Mouse (Mus musculus) hindbrain, postnatal 0 days (tissue): Measurements from ENCODE around the gene Disp1. TPM values are rescaled to one million over a fixed set of nuclear protein-coding genes. Genes with fewer than 3 reads are reported as not detected.

Experiments used
- ATAC-seq: fragments of 200-750 bp; cut with Nextera tagmentation; 2 replicates; pipeline ENCODE4 v1.8.0; 2017; ENCODE audit warnings: mild to moderate bottlenecking, moderate TSS enrichment, moderate library complexity
- DNase-seq: peaks from one replicate; pipeline ENCODE4 v3.0.0-alpha.2; 2015; ENCODE audit warnings: low spot score
- H3K27ac ChIP-seq: fragments of 300-500 bp; sonication (generic); 2 replicates; pipeline ENCODE4 v1.5.1; 2014; ENCODE audit warnings: mild to moderate bottlenecking
- H3K27me3 ChIP-seq: fragments of 300-500 bp; sonication (generic); 2 replicates; pipeline ENCODE4 v1.6.1; 2014; ENCODE audit warnings: low read length, mixed read lengths; ENCODE audit not compliant: insufficient read depth
- H3K36me3 ChIP-seq: fragments of 300-500 bp; sonication (generic); 2 replicates; pipeline ENCODE4 v1.6.1; 2014; ENCODE audit warnings: low read length, mixed read lengths; ENCODE audit not compliant: insufficient read depth
- H3K4me1 ChIP-seq: fragments of 300-500 bp; sonication (generic); 2 replicates; pipeline ENCODE4 v1.6.1; 2014; ENCODE audit warnings: antibody characterized with exemption, low read length, mixed read lengths; ENCODE audit not compliant: insufficient read depth
- H3K4me2 ChIP-seq: fragments of 300-500 bp; sonication (generic); 2 replicates; pipeline ENCODE4 v1.6.1; 2014; ENCODE audit warnings: low read depth, mild to moderate bottlenecking, low read length, moderate library complexity, mixed read lengths
- H3K4me3 ChIP-seq: fragments of 300-500 bp; sonication (generic); 2 replicates; pipeline ENCODE4 v1.5.1; 2014; ENCODE audit warnings: low read length
- H3K9ac ChIP-seq: fragments of 300-500 bp; sonication (generic); replicated peaks from 2 replicates; pipeline ENCODE4 v1.6.1; 2014; ENCODE audit warnings: mild to moderate bottlenecking, low read length, moderate library complexity, mixed read lengths
- H3K9me3 ChIP-seq: fragments of 300-500 bp; sonication (generic); 2 replicates; pipeline ENCODE4 v1.6.1; 2016; ENCODE audit warnings: low read length, mixed read lengths
- CTCF ChIP-seq: IDR thresholded peaks from 2 replicates; pipeline ENCODE4 v1.5.1; 2016; ENCODE audit warnings: antibody characterized with exemption, control low read depth, low read depth
- WGBS: fragments of 180-500 bp; shearing (Covaris S2); extraction: QIAGEN DNeasy Blood & Tissue Kit; methylation state at CpG from one replicate; pipeline ENCODE4 v1.1.7; 2014; 5-methylcytosine and 5-hydroxymethylcytosine counted together
- polyA plus RNA-seq: library from polyadenylated mRNA; unstranded; fragments of >200 nt; fragmentation: Nextera tagmentation; extraction: Ambion mirVana; gene quantifications from 2 replicates; pipeline ENCODE4 v1.2.1, GENCODE M21; 2015
- total RNA-seq: library from RNA; depleted of rRNA; stranded (reverse); fragments of >200 nt; gene quantifications from 2 replicates; pipeline ENCODE4 v1.2.3, GENCODE M21; 2014

Disp1 gene
- total and polyA plus RNA-seq, 2 experiments from 2014 or later, result 7.4 to 8.2 TPM

GRCm38 (mm10) chr1:183250612-183251011, 29.3 kb upstream of the Disp1 start:
- no peak overlapping the region for H3K4me3 ChIP-seq
- H3K9ac ChIP-seq, result no peak overlapping the region
- DNase-seq (no peak), ATAC-seq (no peak)
- H3K27ac ChIP-seq, result no peak overlapping the region
- TF ChIP-seq CTCF, result no peak
- H3K9me3 ChIP-seq, result no peaks in the 10 kb centered on the region
- WGBS, result 66% methylated on average over 4 of the region's 4 CpGs
- no peaks in the 10 kb centered on the region for H3K4me1 ChIP-seq
- H3K36me3 ChIP-seq, result no peaks in the 10 kb centered on the region
- no peaks in the 10 kb centered on the region for H3K27me3 ChIP-seq
- no peak overlapping the region for H3K4me2 ChIP-seq

GRCm38 (mm10) chr1:183248144-183248543, 26.8 kb upstream of the Disp1 start:
- no peak for DNase-seq
- 41% methylated on average over 1 of the region's 1 CpGs for WGBS
- ATAC-seq, result no peak
- Histone ChIP-seq H3K4me3 (no peak overlapping the region), H3K4me1 (no peaks in the 10 kb centered on the region), H3K9ac (no peak overlapping the region), H3K36me3 (no peaks in the 10 kb centered on the region), H3K27ac (no peak overlapping the region), H3K27me3 (no peaks in the 10 kb centered on the region), H3K4me2 (no peak overlapping the region), H3K9me3 (no peaks in the 10 kb centered on the region)
- no peak for TF ChIP-seq CTCF

GRCm38 (mm10) chr1:183243293-183243692, 22.0 kb upstream of the Disp1 start:
- 74% methylated on average over 7 of the region's 7 CpGs for WGBS

DNA sequence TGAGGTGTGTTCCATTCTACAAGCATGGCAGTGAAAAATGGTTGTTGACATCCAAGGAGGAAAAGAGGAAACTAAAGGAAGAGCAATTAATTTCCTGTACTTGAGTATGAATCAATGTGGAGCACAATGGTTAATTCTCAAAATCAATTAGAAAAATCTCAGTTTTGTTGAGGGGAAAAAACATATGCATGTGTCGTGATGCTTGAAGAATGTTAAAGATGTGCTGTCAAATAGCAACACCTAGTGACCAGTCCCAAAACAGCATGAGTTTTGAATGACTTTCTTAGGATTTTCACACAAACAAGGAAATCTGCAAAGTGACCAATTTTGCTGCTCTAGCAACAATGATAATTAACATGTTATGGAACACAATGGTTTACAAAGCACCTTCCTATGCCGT, 16.6 kb upstream of the Disp1 start:
- no peak for ATAC-seq
- no peak overlapping the region for H3K27ac ChIP-seq
- peak; percentile 75 for DNase-seq
- H3K36me3 ChIP-seq, result no peaks in the 10 kb centered on the region
- 24% methylated on average over 2 of the region's 2 CpGs for WGBS
- H3K4me1 ChIP-seq, result no peaks in the 10 kb centered on the region
- no peak overlapping the region for H3K4me2 ChIP-seq
- H3K4me3 ChIP-seq, result no peak overlapping the region
- H3K27me3 ChIP-seq, result no peaks in the 10 kb centered on the region
- H3K9ac ChIP-seq, result no peak overlapping the region
- no peaks in the 10 kb centered on the region for H3K9me3 ChIP-seq
- peak; percentile 86 for TF ChIP-seq CTCF

More at GRCm38 (mm10) chr1:183243293-183243692, 22.0 kb upstream of the Disp1 start:
- no peak overlapping the region for H3K4me3 ChIP-seq
- H3K4me2 ChIP-seq, result no peak overlapping the region
- H3K9me3 ChIP-seq, result no peaks in the 10 kb centered on the region
- TF ChIP-seq CTCF, result peak; percentile 17; the same call in 1 of the 2 replicates
- no peak overlapping the region for H3K9ac ChIP-seq
- no peaks in the 10 kb centered on the region for H3K27me3 ChIP-seq
- no peak overlapping the region for H3K27ac ChIP-seq
- DNase-seq (no peak), ATAC-seq (no peak)
- no peaks in the 10 kb centered on the region for H3K4me1 ChIP-seq
- H3K36me3 ChIP-seq, result no peaks in the 10 kb centered on the region

DNA sequence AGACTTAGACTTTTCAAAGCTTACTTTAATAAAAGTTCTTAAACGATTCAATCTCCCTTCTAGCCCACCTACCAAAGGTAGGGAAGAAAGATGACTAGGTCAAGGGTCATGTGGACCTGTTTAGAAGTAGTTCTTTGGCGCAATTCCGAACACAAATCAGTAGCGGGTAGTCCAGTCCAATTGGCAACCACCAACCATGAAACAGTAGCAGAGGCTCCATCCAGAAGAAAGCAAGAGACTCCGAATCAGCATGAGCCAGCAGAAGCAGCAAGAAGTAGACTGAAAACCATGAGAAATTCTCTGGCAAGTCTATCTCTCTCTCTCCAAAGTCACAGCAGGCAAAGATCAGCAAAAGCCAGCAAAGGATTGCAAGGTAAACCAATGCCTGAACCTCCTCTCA, 15.1 kb upstream of the Disp1 start:
- TF ChIP-seq CTCF, result no peak
- no peaks in the 10 kb centered on the region for H3K36me3 ChIP-seq
- no peak overlapping the region for H3K4me2 ChIP-seq
- H3K4me3 ChIP-seq, result no peak overlapping the region
- H3K9ac ChIP-seq, result no peak overlapping the region
- no peak for DNase-seq
- H3K4me1 ChIP-seq, result no peaks in the 10 kb centered on the region
- no peak for ATAC-seq
- 87% methylated on average over 5 of the region's 5 CpGs for WGBS
- no peaks in the 10 kb centered on the region for H3K9me3 ChIP-seq
- H3K27me3 ChIP-seq, result no peaks in the 10 kb centered on the region
- H3K27ac ChIP-seq, result no peak overlapping the region

- H3K9ac ChIP-seq, result no peak overlapping the region
- no peaks in the 10 kb centered on the region for H3K27me3 ChIP-seq
- H3K27ac ChIP-seq, result no peak overlapping the region
- H3K4me1 ChIP-seq, result no peaks in the 10 kb centered on the region
- no peaks in the 10 kb centered on the region for H3K9me3 ChIP-seq
- no peak for TF ChIP-seq CTCF
- ATAC-seq, result no peak
- 78% methylated on average over 11 of the region's 11 CpGs for WGBS
- H3K4me3 ChIP-seq, result no peak overlapping the region
- H3K4me2 ChIP-seq, result no peak overlapping the region
- no peak for DNase-seq
- no peaks in the 10 kb centered on the region for H3K36me3 ChIP-seq
Measured at GRCm38 (mm10) chr1:183233679-183234174, 12.4 kb upstream of the Disp1 start.

DNA sequence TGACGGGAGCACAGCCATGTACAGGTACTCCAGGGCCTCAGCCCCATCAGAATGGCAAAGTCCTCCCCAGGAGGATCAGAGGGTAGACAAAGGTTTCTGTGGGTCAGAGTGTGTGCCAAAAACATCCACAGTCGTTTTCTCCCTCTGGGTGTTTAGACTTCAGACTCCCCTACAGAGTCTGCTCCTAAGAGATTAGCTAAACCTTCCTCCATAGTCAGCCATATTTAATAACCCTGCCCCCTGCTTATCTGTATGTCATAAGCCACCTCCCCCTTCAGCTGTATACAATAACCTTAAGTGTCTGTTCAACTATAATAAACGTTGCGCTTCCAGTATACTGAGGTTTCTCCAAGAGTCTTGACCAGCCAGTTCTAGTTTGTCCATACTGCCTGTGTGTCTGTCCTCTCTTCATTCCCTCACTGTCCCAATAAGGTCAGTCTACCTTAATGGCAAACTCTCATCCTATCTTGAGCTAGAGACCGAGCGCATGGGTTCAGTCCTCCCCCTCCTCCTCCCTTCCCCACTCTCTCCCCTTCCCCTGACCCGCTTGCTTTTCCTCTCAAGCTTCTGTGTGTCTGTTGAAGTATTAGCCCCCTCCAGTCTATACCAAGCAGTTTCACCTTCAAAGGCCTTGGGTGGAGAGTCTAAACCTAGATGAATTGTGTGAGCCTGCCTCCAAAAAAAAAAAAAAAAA, 11.8 kb upstream of the Disp1 start:
- H3K4me3 ChIP-seq, result no peak overlapping the region
- no peaks in the 10 kb centered on the region for H3K27me3 ChIP-seq
- no peak for TF ChIP-seq CTCF
- no peak overlapping the region for H3K9ac ChIP-seq
- no peak overlapping the region for H3K27ac ChIP-seq
- no peaks in the 10 kb centered on the region for H3K4me1 ChIP-seq
- DNase-seq, result no peak
- no peaks in the 10 kb centered on the region for H3K36me3 ChIP-seq
- 82% methylated on average over 7 of the region's 7 CpGs for WGBS
- no peaks in the 10 kb centered on the region for H3K9me3 ChIP-seq
- no peak for ATAC-seq
- H3K4me2 ChIP-seq, result no peak overlapping the region
